Mouse (Mus musculus): ENCODE results near the gene Slc7a3. TPM values are rescaled to one million over a fixed set of nuclear protein-coding genes. Genes with fewer than 3 reads are reported as not detected.

Gene Slc7a3
- polyA plus RNA-seq (2012; rRNA removed): 0.56 and 1.5 TPM in 2 replicates

DNA sequence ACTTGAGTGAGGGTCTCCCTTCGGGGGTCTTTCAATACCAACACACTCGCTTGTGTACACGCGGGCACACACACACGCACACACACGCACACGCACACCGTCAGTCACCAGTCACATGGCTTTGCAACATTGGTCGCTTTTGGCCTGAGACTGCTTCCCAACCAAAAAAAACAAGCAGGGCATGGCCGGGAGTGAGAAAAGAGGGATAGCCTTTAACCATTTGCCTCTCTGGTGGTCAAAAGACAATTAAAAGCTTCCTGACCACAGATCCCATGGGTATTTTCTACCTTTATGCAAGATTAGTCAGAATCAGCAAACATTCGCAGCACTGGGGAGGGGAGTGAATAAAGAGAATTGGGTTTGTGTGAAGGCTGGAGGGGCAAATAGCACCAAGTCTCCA is at the start of gene Slc7a3:
TSS of gene Slc7a3 (minus strand) at position 101 of the 400 bp plus-strand sequence.

DNA sequence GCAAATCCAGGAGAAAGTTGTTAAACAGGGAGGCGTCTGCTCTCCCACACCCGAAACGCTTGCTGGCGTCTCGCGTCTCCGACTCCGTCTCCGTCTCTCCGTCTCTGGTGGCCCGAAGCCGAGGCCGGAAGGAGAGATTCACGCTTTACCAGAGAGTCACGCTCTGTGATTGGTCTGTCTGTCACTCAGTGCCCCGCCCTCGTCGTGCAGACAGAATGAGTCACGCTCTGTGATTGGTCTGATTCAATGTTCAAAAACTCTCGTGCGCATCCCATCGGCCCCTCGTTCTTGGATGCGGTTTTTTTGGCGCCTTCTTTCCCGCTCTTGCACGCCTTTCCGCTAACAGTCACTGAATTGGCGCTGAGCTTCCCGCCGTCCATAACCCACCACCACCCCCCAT is 26.3 kb downstream of the Slc7a3 start, which contains the start of gene Tex11:
TSS of gene Tex11 (minus strand) at position 127 of the 400 bp plus-strand sequence.

Other genes with a start within 250 kb of the Slc7a3 start
- not detected in 2 replicates for gene Tex11, start 26.4 kb downstream of the Slc7a3 start, polyA plus RNA-seq (2012; rRNA removed)
- 12.6 and 13.5 TPM in 2 replicates for gene Snx12, start 136.5 kb upstream of the Slc7a3 start, polyA plus RNA-seq (2012; rRNA removed)
- gene Foxo4, start 168.5 kb upstream of the Slc7a3 start, polyA plus RNA-seq (2012; rRNA removed): 36.6 and 48.0 TPM in 2 replicates
- not detected in 2 replicates for gene Gm614, start 178.0 kb upstream of the Slc7a3 start, polyA plus RNA-seq (2012; rRNA removed)
- 6.0 and 7.7 TPM in 2 replicates for gene Il2rg, start 182.2 kb upstream of the Slc7a3 start, polyA plus RNA-seq (2012; rRNA removed)
- gene Gm20489, start 183.0 kb upstream of the Slc7a3 start, polyA plus RNA-seq (2012; rRNA removed): not detected in 2 replicates
- gene Med12, start 188.0 kb upstream of the Slc7a3 start, polyA plus RNA-seq (2012; rRNA removed): 127 and 135 TPM in 2 replicates
- gene Nlgn3, start 213.1 kb upstream of the Slc7a3 start, polyA plus RNA-seq (2012; rRNA removed): 0.37 and 0.51 TPM in 2 replicates

Data from colon, adult 2 months (tissue).